ENCODE assay signal across 8 mouse cellular contexts in genomic region chr6:108249031-108249917, GRCm38 (mm10). TPM values are rescaled to one million over a fixed set of nuclear protein-coding genes. Genes with fewer than 3 reads are reported as not detected.
DNase-seq lines count a peak whose midpoint lies in the region; ATAC-seq and TF ChIP-seq lines count a peak whose summit lies in the region.

No protein-coding gene starts in this region.

- H3K79me2 ChIP-seq in CH12.LX (replicated peaks; ENCODE audit: control insufficient read depth, extremely low read depth, insufficient read depth, poor library complexity, severe bottlenecking) = peaks cover 20% of the 10 kb centered on the region

- peaks cover 11 to 56% of the 10 kb centered on the region in 2 experiments for H3K4me1 ChIP-seq in CH12.LX (ENCODE audit: control insufficient read depth in 1 of 2, insufficient read depth in 2 of 2)
- peaks cover 47% of the 10 kb centered on the region for H3K4me1 ChIP-seq in heart, embryonic 15.5 days (replicated peaks)
- H3K4me1 ChIP-seq in limb, embryonic 14.5 days (ENCODE audit: control insufficient read depth, insufficient read depth, low read length) = peaks cover 21% of the 10 kb centered on the region
- H3K4me1 ChIP-seq in stomach, postnatal 0 days (replicated peaks; ENCODE audit: control insufficient read depth, insufficient read depth) = 0 out of 2 replicates have a peak, but pooled peaks cover 6% of the 10 kb centered on the region

- no peak overlapping the region for H3K27ac ChIP-seq in CH12.LX (ENCODE audit: insufficient read depth, low read depth)
- H3K27ac ChIP-seq in heart, embryonic 15.5 days = peak overlapping the region; percentile 72
- H3K27ac ChIP-seq in limb, embryonic 14.5 days (replicated peaks; ENCODE audit: low read depth, low read length) = peak overlapping the region; percentile 76
- peak overlapping the region; percentile 66 for H3K27ac ChIP-seq in stomach, postnatal 0 days (replicated peaks)

- WGBS in heart, embryonic 15.5 days = 36% methylated on average over 9 of the region's 9 CpGs
- WGBS in limb, embryonic 14.5 days = 30% methylated on average over 9 of the region's 9 CpGs
- WGBS in stomach, postnatal 0 days = 26% methylated on average over 9 of the region's 9 CpGs

- TF ChIP-seq CTCF in CH12.LX (conservative IDR thresholded peaks at IDR 0.05 in 1 of 2, IDR thresholded peaks at IDR 0.05 in 1 of 2; ENCODE audit: low read depth in 2 of 2, low read length in 2 of 2) = no peak
- no peak for TF ChIP-seq CTCF in stomach, postnatal 0 days (IDR thresholded peaks at IDR 0.05; ENCODE audit: low read depth)

- no peak for TF ChIP-seq EP300 in CH12.LX (IDR thresholded peaks at IDR 0.05; ENCODE audit: low read length)
- no peak for TF ChIP-seq EP300 in stomach, postnatal 0 days (optimal IDR thresholded peaks at IDR 0.05)

- TF ChIP-seq POLR2A in CH12.LX (IDR thresholded peaks at IDR 0.05; ENCODE audit: low read depth, low read length) = no peak
- no peak for TF ChIP-seq POLR2A in limb, embryonic 14.5 days (IDR thresholded peaks at IDR 0.05; ENCODE audit: borderline replicate concordance, extremely low read depth, insufficient read depth, insufficient read length)

- DNase-seq in CH12.LX (ENCODE audit: extremely low read depth) (peak; percentile 37), ZHBTc4 (ENCODE audit: low read depth, low spot score) (peak; percentile 19)
- no peak for DNase-seq in limb, embryonic 14.5 days (ENCODE audit: low spot score)
- peak; percentile 18 for DNase-seq in stomach, postnatal 0 days (ENCODE audit: low spot score)
- no peak for DNase-seq in right cerebral cortex, postnatal 4 days
- DNase-seq in cerebellum, adult 18-20 months = no peak
- no peak for DNase-seq in spleen, adult 18-20 months

- in situ Hi-C loops in CH12.LX (cut with MboI; ENCODE audit: low pct_ligation_motif_present, low pct_unique_long_range_greater_than_20kb, low sequenced_read_pairs) = no loop called here

- peaks cover 2 to 82% of the 10 kb centered on the region in 2 experiments for H3K36me3 ChIP-seq in CH12.LX (replicated peaks in 1 of 2; ENCODE audit: control insufficient read depth in 1 of 2, insufficient read depth in 1 of 2, low read length in 1 of 2)
- H3K36me3 ChIP-seq in heart, embryonic 15.5 days = no peaks in the 10 kb centered on the region
- no peaks in the 10 kb centered on the region for H3K36me3 ChIP-seq in limb, embryonic 14.5 days (ENCODE audit: control insufficient read depth, insufficient read depth, low read length)
- H3K36me3 ChIP-seq in stomach, postnatal 0 days (ENCODE audit: control insufficient read depth, insufficient read depth, low read length) = no peaks in the 10 kb centered on the region

- H3K9me3 ChIP-seq in CH12.LX (replicated peaks; ENCODE audit: low read length) = no peaks in the 10 kb centered on the region
- H3K9me3 ChIP-seq in heart, embryonic 15.5 days (replicated peaks) = no peaks in the 10 kb centered on the region
- no peaks in the 10 kb centered on the region for H3K9me3 ChIP-seq in limb, embryonic 14.5 days (ENCODE audit: control insufficient read depth, low read length)
- no peaks in the 10 kb centered on the region for H3K9me3 ChIP-seq in stomach, postnatal 0 days (ENCODE audit: control insufficient read depth, low read length)

- dilution Hi-C loops in CH12.LX (cut with MboI; ENCODE audit: extremely low pct_ligation_motif_present, extremely low pct_unique_long_range_greater_than_20kb, low sequenced_read_pairs) = no loop called here

- no peak overlapping the region for H3K4me3 ChIP-seq in CH12.LX (replicated peaks in 1 of 3; ENCODE audit: low read depth in 2 of 3, low read length in 2 of 3, poor library complexity in 1 of 3)
- no peak overlapping the region for H3K4me3 ChIP-seq in heart, embryonic 15.5 days
- H3K4me3 ChIP-seq in limb, embryonic 14.5 days (replicated peaks; ENCODE audit: low read length) = no peak overlapping the region
- H3K4me3 ChIP-seq in stomach, postnatal 0 days (ENCODE audit: low read depth, low read length) = no peak overlapping the region

- H3K27me3 ChIP-seq in CH12.LX (replicated peaks) = no peaks in the 10 kb centered on the region
- no peaks in the 10 kb centered on the region for H3K27me3 ChIP-seq in heart, embryonic 15.5 days
- no peaks in the 10 kb centered on the region for H3K27me3 ChIP-seq in limb, embryonic 14.5 days (ENCODE audit: control insufficient read depth, insufficient read depth, low read length)
- no peaks in the 10 kb centered on the region for H3K27me3 ChIP-seq in stomach, postnatal 0 days (ENCODE audit: control insufficient read depth, insufficient read depth, low read length)

- H3K9ac ChIP-seq in CH12.LX (ENCODE audit: insufficient read depth, low read depth) = no peak overlapping the region
- no peak overlapping the region for H3K9ac ChIP-seq in heart, embryonic 15.5 days
- H3K9ac ChIP-seq in limb, embryonic 14.5 days (ENCODE audit: low read depth, low read length, severe bottlenecking) = no peak overlapping the region
- no peak overlapping the region for H3K9ac ChIP-seq in stomach, postnatal 0 days (ENCODE audit: low read length)

- H3K4me2 ChIP-seq in CH12.LX (ENCODE audit: insufficient read depth, low read depth, poor library complexity, severe bottlenecking) = no peak overlapping the region
- no peak overlapping the region for H3K4me2 ChIP-seq in heart, embryonic 15.5 days
- H3K4me2 ChIP-seq in limb, embryonic 14.5 days (replicated peaks; ENCODE audit: low read depth, low read length, severe bottlenecking) = no peak overlapping the region
- no peak overlapping the region for H3K4me2 ChIP-seq in stomach, postnatal 0 days (replicated peaks; ENCODE audit: low read depth)

- TF ChIP-seq RAD21 in CH12.LX (IDR thresholded peaks at IDR 0.05; ENCODE audit: low read depth, low read length) = no peak

- ATAC-seq in heart, embryonic 15.5 days (replicated peaks; ENCODE audit: insufficient number of reproducible peaks, insufficient read depth, low FRiP score, low read depth) = no peak
- ATAC-seq in limb, embryonic 14.5 days (ENCODE audit: low FRiP score, low read depth) = peak; percentile 62
- ATAC-seq in stomach, postnatal 0 days (ENCODE audit: low FRiP score, low TSS enrichment) = no peak

TF ChIP-seq in CH12.LX, 34 proteins besides CTCF, POLR2A, EP300 and RAD21:
- peak; percentile 53 for TF ChIP-seq USF1 (IDR thresholded peaks at IDR 0.05; ENCODE audit: low read depth, low read length)
- TF ChIP-seq BHLHE40 (IDR thresholded peaks at IDR 0.05; ENCODE audit: low read depth, low read length) = no peak
- TF ChIP-seq JUND (conservative IDR thresholded peaks at IDR 0.05; ENCODE audit: low read depth, low read length) = no peak
- no peak for TF ChIP-seq CHD1 (IDR thresholded peaks at IDR 0.05; ENCODE audit: low read depth, low read length)
- TF ChIP-seq ZC3H11A (IDR thresholded peaks at IDR 0.05; ENCODE audit: low read depth, low read length) = no peak

RNA-seq across cellular contexts. Expression of gene Itpr1, which starts 36.4 kb away (rescaled TPM):
- 73.1 and 78.2 TPM in 2 replicates for total RNA-seq in CH12.LX (2012; rRNA removed)
- 42.8 and 48.2 TPM in 2 replicates for total RNA-seq in CH12.LX (2014; rRNA removed)
- polyA plus RNA-seq in CH12.LX (2012; ENCODE audit: insufficient read length, low read depth) = 53.4 and 54.5 TPM in 2 replicates
- 11.4 and 12.6 TPM in 2 replicates for polyA plus RNA-seq in heart, embryonic 15.5 days (2015; fragmentation: Nextera tagmentation; extraction: Ambion mirVana)
- 16.1 and 17.1 TPM in 2 replicates for polyA plus RNA-seq in limb, embryonic 14.5 days (2012; rRNA removed)
- polyA plus RNA-seq in limb, embryonic 14.5 days (2014; fragmentation: Nextera tagmentation; extraction: Ambion mirVana) = 10.7 and 12.3 TPM in 2 replicates
- 3.9 and 4.0 TPM in 2 replicates for polyA plus RNA-seq in stomach, postnatal 0 days (2015; fragmentation: Nextera tagmentation; extraction: Ambion mirVana)

Comparison
In these comparisons a context has a peak if more than half of its experiments do, and no peak if none do; other contexts are left out.
1. DNase-seq: peak in CH12.LX (single experiment), ZHBTc4 (single experiment) and stomach, postnatal 0 days (single experiment); none in limb, embryonic 14.5 days (single experiment), right cerebral cortex, postnatal 4 days (single experiment), cerebellum, adult 18-20 months (0 of 2) and spleen, adult 18-20 months (0 of 2).